Mouse (Mus musculus) liver, adult 2 months (tissue): ENCODE measurements around the gene Pik3ip1. TPM values are rescaled to one million over a fixed set of nuclear protein-coding genes. Genes with fewer than 3 reads are reported as not detected.
A peak's percentile ranks its signal among the peaks of the same experiment; 100 is the strongest.

ENCODE experiments used
- DNase-seq: peaks from one replicate; pipeline ENCODE4 v3.0.0-alpha.2; 2011; ENCODE audit warnings: low read depth, low spot score; ENCODE audit errors: extremely low read depth
- H3K27ac ChIP-seq: fragments of 200-500 bp; replicated peaks from 2 replicates; pipeline ENCODE4 v1.5.1; 2012; ENCODE audit warnings: low read depth, mild to moderate bottlenecking, control low read depth, inconsistent platforms, low read length; ENCODE audit not compliant: insufficient read depth
- H3K27me3 ChIP-seq: fragments of 200-500 bp; 2 replicates; pipeline ENCODE4 v1.6.1; 2012; ENCODE audit warnings: mild to moderate bottlenecking, moderate library complexity, low read length, inconsistent platforms; ENCODE audit not compliant: control insufficient read depth, insufficient read depth
- H3K36me3 ChIP-seq: fragments of 200-500 bp; 2 replicates; pipeline ENCODE4 v1.6.1; 2012; ENCODE audit warnings: low read length, inconsistent platforms; ENCODE audit not compliant: control insufficient read depth, insufficient read depth
- H3K4me1 ChIP-seq: fragments of 200-500 bp; 2 replicates; pipeline ENCODE4 v1.6.1; 2011; ENCODE audit warnings: low read length; ENCODE audit not compliant: control insufficient read depth, insufficient read depth
- H3K4me3 ChIP-seq: fragments of 200-500 bp; 2 replicates; pipeline ENCODE4 v1.5.1; 2011; ENCODE audit warnings: low read depth, mild to moderate bottlenecking, control low read depth, low read length, moderate library complexity; ENCODE audit not compliant: insufficient read depth
- H3K79me2 ChIP-seq: fragments of 200-500 bp; 2 replicates; pipeline ENCODE4 v1.6.1; 2012; ENCODE audit warnings: inconsistent platforms, mild to moderate bottlenecking, low read length, moderate library complexity; ENCODE audit not compliant: control insufficient read depth, insufficient read depth
- H3K9ac ChIP-seq: fragments of 200-500 bp; 2 replicates; pipeline ENCODE4 v1.6.1; 2012; ENCODE audit warnings: low read depth, mild to moderate bottlenecking, control low read depth, inconsistent platforms, low read length
- CTCF ChIP-seq: fragments of 200-500 bp; IDR thresholded peaks from 2 replicates; pipeline ENCODE4 v1.5.1; 2011; ENCODE audit warnings: low read depth, low read length, control low read depth
- POLR2A ChIP-seq: fragments of 200-500 bp; IDR thresholded peaks from 2 replicates; pipeline ENCODE4 v1.6.1; 2011; ENCODE audit warnings: low read length, control low read depth; ENCODE audit not compliant: insufficient read depth; ENCODE audit errors: extremely low read depth
- WGBS: fragments of 180-500 bp; shearing (Covaris S2); methylation state at CpG from one replicate; pipeline ENCODE4 v1.1.7; 2018; 5-methylcytosine and 5-hydroxymethylcytosine counted together
- polyA plus RNA-seq: library from polyadenylated mRNA; depleted of rRNA; stranded (reverse); fragments of >200 nt; gene quantifications from 2 replicates; pipeline ENCODE4 v1.2.3, GENCODE M21; 2012
- total RNA-seq: library from RNA; depleted of rRNA; stranded (reverse); fragments of >200 nt; gene quantifications from 2 replicates; pipeline ENCODE4 v1.2.3, GENCODE M21; 2014

Gene Pik3ip1
- total and polyA plus RNA-seq, 2 experiments, result 0.59 to 0.83 TPM

DNA sequence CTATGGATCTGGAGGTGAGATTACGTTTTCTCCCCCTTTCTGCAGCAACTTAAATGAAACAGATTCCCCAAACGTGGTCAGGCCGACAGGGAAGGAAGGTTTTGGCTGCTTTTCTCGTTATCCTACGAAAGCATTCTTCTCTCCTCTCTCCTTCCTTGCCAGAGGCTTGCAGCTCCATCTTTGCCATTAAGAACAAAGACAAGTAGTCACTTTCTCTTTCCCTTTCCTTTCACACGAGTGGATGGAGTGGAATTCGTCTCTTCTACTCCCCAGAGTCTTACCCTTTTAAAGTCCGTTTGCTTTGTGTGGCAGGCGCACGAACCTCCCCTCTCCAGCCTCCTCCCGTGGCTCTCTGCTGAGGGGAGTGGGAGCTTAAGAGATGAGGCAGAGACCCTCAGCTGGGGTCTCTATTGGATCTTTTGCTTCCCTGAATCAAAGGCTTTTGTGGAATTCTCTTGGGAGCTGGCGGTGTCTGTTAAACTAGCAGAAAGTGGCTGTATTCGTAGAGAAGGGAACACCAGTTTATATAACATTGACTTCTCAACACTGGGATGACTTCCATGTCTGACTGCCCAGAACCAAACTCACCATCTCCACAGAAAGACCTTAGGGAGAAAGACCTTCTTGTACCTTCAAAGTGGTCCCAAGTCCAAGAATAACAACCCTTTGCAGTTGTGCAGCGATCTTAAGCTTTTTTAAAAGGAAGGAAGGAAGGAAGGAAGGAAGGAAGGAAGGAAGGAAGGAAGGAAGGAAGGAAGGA, 970 bp downstream of the Pik3ip1 start:
- no peak for TF ChIP-seq CTCF
- no peaks in the 10 kb centered on the region for H3K79me2 ChIP-seq
- no peak overlapping the region for H3K27ac ChIP-seq
- peak overlapping the region; percentile 48 for H3K4me3 ChIP-seq
- peak overlapping the region; percentile 51 for H3K9ac ChIP-seq
- 16% methylated on average over 14 of the region's 14 CpGs for WGBS
- no peak for DNase-seq
- H3K36me3 ChIP-seq, result no peaks in the 10 kb centered on the region
- peaks cover 6% of the 10 kb centered on the region for H3K27me3 ChIP-seq
- H3K4me1 ChIP-seq, result peaks cover 3% of the 10 kb centered on the region; the same call in 1 of the 2 replicates

DNA sequence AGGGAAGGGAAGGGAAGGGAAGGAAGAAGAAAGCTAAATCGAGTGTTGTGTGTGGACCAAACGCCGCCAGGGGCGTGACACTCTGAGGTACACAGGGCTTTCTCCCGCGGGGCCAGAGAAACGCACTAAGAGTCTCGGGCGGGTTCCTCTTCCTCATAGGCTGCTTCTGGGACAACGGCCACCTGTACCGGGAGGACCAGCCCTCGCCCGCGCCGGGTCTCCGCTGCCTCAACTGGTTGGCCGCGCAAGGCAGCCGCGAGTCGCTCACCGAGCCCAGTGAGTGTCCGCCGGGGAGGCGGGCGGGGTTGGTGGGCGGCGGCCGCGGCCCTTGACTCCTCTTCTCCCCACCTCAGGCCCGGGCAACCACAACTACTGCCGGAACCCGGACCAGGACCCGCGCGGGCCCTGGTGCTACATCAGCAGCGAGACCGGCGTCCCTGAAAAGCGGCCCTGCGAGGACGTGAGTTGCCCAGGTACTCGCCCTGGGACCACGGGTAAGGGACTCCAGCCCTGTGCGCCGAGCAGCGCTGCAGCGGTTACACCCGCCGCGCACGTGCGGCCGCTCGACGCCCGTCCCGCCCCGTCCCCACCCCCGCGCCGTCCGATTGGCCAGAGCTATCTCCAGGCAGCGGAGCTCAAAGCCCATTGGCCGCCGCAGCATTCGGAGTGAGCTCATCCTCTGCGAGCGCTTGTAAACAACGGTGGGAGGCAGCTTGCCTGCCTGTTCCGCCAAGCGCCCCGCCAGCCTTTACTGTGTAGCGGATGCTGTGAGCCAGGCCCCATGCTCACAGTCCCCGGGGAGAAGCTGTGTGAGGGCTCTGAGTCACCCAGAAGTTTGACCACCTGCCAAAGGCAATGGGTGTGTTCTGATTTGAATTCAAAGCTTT, 1.8 kb downstream of the Pik3ip1 start:
- peak overlapping the region; percentile 49 for H3K9ac ChIP-seq
- no peak overlapping the region for H3K27ac ChIP-seq

DNA sequence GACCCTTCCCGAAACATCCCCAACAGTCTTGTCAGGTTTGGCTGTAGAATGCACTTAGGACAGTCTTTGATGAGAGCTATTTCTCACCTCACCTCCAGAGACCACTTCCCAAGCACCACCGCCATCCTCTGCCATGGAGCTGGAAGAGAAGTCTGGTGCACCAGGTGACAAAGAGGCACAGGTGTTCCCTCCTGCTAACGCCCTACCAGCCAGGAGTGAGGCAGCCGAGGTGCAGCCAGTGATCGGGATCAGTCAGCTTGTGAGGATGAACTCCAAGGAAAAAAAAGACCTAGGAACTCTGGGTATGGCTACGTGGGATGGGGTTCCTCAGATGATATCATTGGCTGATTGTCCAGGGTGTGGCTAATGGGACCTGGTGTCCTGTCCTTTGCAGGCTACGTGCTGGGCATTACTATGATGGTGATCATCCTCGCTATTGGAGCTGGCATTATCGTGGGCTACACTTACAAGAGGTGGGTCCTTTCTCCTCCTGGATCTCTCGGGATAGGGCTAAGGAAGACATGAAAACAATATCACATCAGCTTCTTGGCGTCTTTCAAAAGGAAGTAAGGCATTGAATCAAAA, 3.0 kb downstream of the Pik3ip1 start:
- Histone ChIP-seq H3K27me3 (peaks cover 6% of the 10 kb centered on the region), H3K4me1 (peaks cover 3% of the 10 kb centered on the region; the same call in 1 of the 2 replicates), H3K9ac (no peak overlapping the region), H3K4me3 (no peak overlapping the region), H3K27ac (no peak overlapping the region), H3K36me3 (no peaks in the 10 kb centered on the region), H3K79me2 (no peaks in the 10 kb centered on the region)
- TF ChIP-seq POLR2A, result no peak
- no peak for TF ChIP-seq CTCF
- no peak for DNase-seq
- 92% methylated on average over 11 of the region's 11 CpGs for WGBS

More for the DNA sequence above, 1.8 kb downstream of the Pik3ip1 start:
- Histone ChIP-seq H3K4me3 (peak overlapping the region; percentile 50), H3K27me3 (peaks cover 6% of the 10 kb centered on the region), H3K79me2 (no peaks in the 10 kb centered on the region), H3K36me3 (no peaks in the 10 kb centered on the region), H3K4me1 (peaks cover 3% of the 10 kb centered on the region; the same call in 1 of the 2 replicates)
- no peak for TF ChIP-seq CTCF
- no peak for TF ChIP-seq POLR2A
- WGBS, result 3% methylated on average over 75 of the region's 75 CpGs
- DNase-seq, result peak; percentile 49

DNA sequence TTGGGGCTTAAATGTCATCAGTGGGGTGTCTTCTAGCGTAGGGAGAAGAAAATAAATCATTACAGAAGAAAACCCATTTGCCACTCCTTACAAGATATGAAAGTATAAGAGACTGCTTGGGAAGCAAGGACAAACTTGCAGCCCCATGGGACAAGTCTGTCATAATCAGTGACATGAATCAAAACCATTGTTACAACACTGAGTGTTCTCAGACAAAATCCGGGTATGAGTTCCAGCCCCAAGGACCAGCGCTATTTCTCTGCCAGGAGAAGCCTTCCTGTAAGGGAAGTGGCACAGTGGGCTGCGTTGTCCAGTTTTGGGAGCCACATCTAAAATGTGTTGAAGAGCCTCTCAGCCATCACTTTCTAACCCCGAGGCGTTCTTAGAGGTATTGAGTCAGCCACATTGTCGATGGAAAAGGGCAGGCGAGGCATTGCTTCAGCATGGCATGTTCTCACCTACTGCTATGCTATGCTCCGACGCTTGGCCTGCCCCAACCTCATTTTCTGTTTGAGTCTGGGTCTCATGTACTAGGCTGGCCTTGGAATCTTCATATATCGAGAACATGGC, 4.0 kb downstream of the Pik3ip1 start:
- no peak overlapping the region for H3K27ac ChIP-seq
- H3K36me3 ChIP-seq, result no peaks in the 10 kb centered on the region
- H3K27me3 ChIP-seq, result peaks cover 6% of the 10 kb centered on the region
- H3K4me1 ChIP-seq, result peaks cover 3% of the 10 kb centered on the region; the same call in 1 of the 2 replicates
- no peak overlapping the region for H3K9ac ChIP-seq
- DNase-seq, result no peak
- no peaks in the 10 kb centered on the region for H3K79me2 ChIP-seq
- TF ChIP-seq CTCF (no peak), POLR2A (no peak)
- H3K4me3 ChIP-seq, result no peak overlapping the region
- WGBS, result 93% methylated on average over 11 of the region's 11 CpGs

DNA sequence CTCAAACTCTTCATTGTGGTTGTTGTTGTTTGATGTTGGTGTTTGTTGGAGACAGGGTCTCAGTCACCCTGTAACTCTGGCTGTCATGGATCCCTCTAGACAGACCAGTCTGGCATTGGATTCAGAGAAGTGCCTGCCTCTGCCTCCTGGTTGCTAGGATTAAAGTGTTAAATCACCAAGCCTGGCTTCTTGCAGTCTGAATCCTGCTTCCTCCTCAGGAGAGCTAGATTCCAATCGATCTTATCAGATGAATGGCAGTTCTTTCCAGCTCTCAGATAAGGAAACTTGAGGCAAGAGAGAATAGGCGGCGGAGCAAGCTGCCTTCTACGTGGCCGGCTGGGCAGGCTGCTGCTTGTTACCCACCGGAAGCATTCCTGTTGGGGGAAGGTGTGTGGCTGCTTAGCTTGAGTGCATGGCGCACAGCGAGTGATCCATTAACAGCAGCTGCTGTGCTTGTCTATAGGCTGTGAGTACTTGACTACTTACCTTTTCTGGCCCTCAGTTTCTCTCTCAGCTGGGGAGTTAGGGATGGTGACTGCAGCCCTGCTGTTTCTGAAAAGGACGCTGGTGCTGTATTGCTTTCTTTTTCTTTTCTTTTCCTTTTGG, 4.6 kb downstream of the Pik3ip1 start:
- no peak overlapping the region for H3K27ac ChIP-seq
- H3K27me3 ChIP-seq, result peaks cover 6% of the 10 kb centered on the region
- H3K4me3 ChIP-seq, result no peak overlapping the region
- H3K4me1 ChIP-seq, result peaks cover 3% of the 10 kb centered on the region; the same call in 1 of the 2 replicates
- no peak overlapping the region for H3K9ac ChIP-seq
- TF ChIP-seq POLR2A, result no peak
- no peak for TF ChIP-seq CTCF
- no peaks in the 10 kb centered on the region for H3K79me2 ChIP-seq
- no peaks in the 10 kb centered on the region for H3K36me3 ChIP-seq
- no peak for DNase-seq
- WGBS, result 61% methylated on average over 9 of the region's 9 CpGs
